Mouse (Mus musculus) hindbrain, embryonic 11.5 days (tissue): ENCODE measurements around the gene Cnnm2. TPM values are rescaled to one million over a fixed set of nuclear protein-coding genes. Genes with fewer than 3 reads are reported as not detected.
A peak's percentile ranks its signal among the peaks of the same experiment; 100 is the strongest.

ENCODE experiments used
- ATAC-seq: fragments of 200-750 bp; cut with Nextera tagmentation; 2 replicates; pipeline ENCODE4 v1.8.0; 2017; ENCODE audit warnings: mild to moderate bottlenecking, moderate TSS enrichment, moderate library complexity; ENCODE audit not compliant: low FRiP score
- DNase-seq: peaks from one replicate; pipeline ENCODE4 v3.0.0-alpha.2; 2015; ENCODE audit warnings: low spot score
- H3K27ac ChIP-seq: fragments of 300-500 bp; sonication (generic); 2 replicates; pipeline ENCODE4 v1.5.1; 2014; ENCODE audit warnings: mild to moderate bottlenecking, low read depth, low read length
- H3K27me3 ChIP-seq: fragments of 300-500 bp; sonication (generic); 2 replicates; pipeline ENCODE4 v1.6.1; 2014; ENCODE audit warnings: mild to moderate bottlenecking, low read length, moderate library complexity, mixed read lengths; ENCODE audit not compliant: control insufficient read depth, insufficient read depth
- H3K36me3 ChIP-seq: fragments of 300-500 bp; sonication (generic); 2 replicates; pipeline ENCODE4 v1.6.1; 2014; ENCODE audit warnings: mild to moderate bottlenecking, low read length, moderate library complexity, mixed read lengths; ENCODE audit not compliant: control insufficient read depth, insufficient read depth
- H3K4me1 ChIP-seq: fragments of 300-500 bp; sonication (generic); replicated peaks from 2 replicates; pipeline ENCODE4 v1.6.1; 2014; ENCODE audit warnings: low read length, mixed read lengths; ENCODE audit not compliant: control insufficient read depth, insufficient read depth
- H3K4me2 ChIP-seq: fragments of 300-500 bp; sonication (generic); replicated peaks from 2 replicates; pipeline ENCODE4 v1.6.1; 2014; ENCODE audit warnings: mild to moderate bottlenecking, low read depth, low read length
- H3K4me3 ChIP-seq: fragments of 300-500 bp; sonication (generic); 2 replicates; pipeline ENCODE4 v1.5.1; 2014; ENCODE audit warnings: low read depth, low read length
- H3K9ac ChIP-seq: fragments of 300-500 bp; sonication (generic); 2 replicates; pipeline ENCODE4 v1.6.1; 2014; ENCODE audit warnings: low read depth, low read length
- H3K9me3 ChIP-seq: fragments of 300-500 bp; sonication (generic); 2 replicates; pipeline ENCODE4 v1.6.1; 2016; ENCODE audit warnings: low read length; ENCODE audit not compliant: control insufficient read depth
- WGBS: fragments of 180-500 bp; shearing (Covaris S2); extraction: QIAGEN DNeasy Blood & Tissue Kit; methylation state at CpG from one replicate; pipeline ENCODE4 v1.1.7; 2014; 5-methylcytosine and 5-hydroxymethylcytosine counted together
- polyA plus RNA-seq: library from polyadenylated mRNA; unstranded; fragments of >200 nt; fragmentation: Nextera tagmentation; extraction: Ambion mirVana; gene quantifications from 2 replicates; pipeline ENCODE4 v1.2.1, GENCODE M21; 2014

Gene Cnnm2
- polyA plus RNA-seq, 1 experiment from 2014 or later = 4.6 TPM

DNA sequence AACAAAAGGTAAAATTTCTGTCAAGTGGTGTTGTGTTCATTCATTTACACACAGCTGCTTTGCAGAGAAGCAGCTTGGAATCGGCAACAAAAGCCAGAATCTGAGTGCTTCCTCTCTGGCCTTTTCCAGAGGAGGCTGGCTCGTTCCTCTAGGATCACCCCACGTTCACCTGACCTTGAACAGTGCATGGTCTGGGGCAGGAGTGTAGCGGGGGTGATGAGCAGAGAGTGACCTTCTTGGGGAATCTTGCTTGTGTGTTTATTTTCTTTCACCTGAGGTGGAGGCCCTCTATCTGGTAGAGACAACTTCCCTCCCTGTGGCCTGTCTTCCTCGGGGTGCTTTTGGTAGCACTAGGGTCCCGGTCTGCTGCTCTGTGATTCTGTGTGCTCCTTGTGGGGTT is 94.8 kb downstream of the Cnnm2 start:
- H3K27ac ChIP-seq = 0 out of 2 replicates have a peak overlapping the region, but pooled peaks have one; percentile 47
- H3K4me2 ChIP-seq = 0 out of 2 replicates have a peak overlapping the region, but pooled peaks have one; percentile 3
- WGBS = 57% methylated on average over 6 of the region's 6 CpGs
- ATAC-seq = no peak
- H3K27me3 ChIP-seq = no peaks in the 10 kb centered on the region
- no peak overlapping the region for H3K9ac ChIP-seq
- no peak for DNase-seq
- 0 out of 2 replicates have a peak, but pooled peaks cover 2% of the 10 kb centered on the region for H3K4me1 ChIP-seq
- H3K9me3 ChIP-seq = no peaks in the 10 kb centered on the region
- no peaks in the 10 kb centered on the region for H3K36me3 ChIP-seq
- H3K4me3 ChIP-seq = no peak overlapping the region

DNA sequence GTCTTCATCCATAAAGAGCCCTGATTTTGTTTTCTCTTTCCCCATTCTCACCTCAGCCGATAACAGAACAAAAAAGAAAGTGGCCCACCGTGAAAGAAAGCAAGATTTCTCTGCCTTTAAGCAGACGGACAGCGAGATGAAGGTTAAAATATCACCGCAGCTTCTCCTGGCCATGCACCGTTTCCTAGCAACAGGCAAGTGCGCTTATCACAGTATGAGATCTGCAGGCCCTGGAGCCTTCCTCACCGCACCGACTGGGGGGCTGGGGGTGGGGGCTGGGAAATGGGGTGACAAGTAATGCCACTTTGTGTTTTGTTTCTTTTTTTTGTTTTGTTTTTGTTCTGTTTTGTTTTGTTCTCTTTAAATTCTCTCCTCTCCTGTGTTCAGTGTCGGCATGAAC is 95.4 kb downstream of the Cnnm2 start:
- WGBS = 22% methylated on average over 10 of the region's 10 CpGs
- ATAC-seq (no peak), DNase-seq (peak; percentile 23)
- 0 out of 2 replicates have a peak, but pooled peaks cover 2% of the 10 kb centered on the region for H3K4me1 ChIP-seq
- H3K36me3 ChIP-seq = no peaks in the 10 kb centered on the region
- H3K4me2 ChIP-seq = no peak overlapping the region
- no peaks in the 10 kb centered on the region for H3K9me3 ChIP-seq
- H3K27ac ChIP-seq = no peak overlapping the region
- no peaks in the 10 kb centered on the region for H3K27me3 ChIP-seq
- no peak overlapping the region for H3K4me3 ChIP-seq
- no peak overlapping the region for H3K9ac ChIP-seq

DNA sequence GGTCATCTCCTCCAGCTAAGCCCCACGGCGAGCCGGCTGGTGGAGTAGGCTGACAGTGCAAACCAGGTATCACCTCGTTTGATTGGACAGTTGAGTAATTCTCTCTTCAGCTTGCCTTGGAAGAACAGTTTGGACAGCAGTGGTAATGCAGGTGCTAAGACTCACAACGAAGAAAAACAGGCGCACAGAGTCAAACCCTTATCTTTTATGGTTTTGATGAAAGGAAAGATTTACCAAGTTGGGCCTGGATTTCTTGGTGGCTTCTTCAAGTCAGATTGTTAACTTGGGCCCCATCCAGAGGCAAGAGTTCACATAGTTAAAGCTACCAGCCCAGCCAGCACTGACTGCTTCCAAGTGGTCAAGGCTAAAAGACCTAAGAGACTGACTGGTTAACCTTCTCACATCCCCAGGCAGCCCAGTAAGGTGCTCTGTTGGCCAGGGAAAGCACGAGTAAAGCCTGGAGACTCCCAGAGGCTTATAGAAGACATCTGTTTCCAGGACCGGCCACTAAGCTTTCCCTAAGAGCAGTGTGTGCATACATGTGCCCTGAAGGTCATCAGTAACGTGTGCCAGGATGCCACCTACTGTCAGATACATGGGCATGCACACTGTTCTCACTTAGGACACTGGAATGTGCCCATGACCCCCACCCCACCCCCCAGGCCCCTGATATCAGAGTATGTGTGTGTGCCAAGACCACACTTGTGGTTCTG is 96.0 kb downstream of the Cnnm2 start:
- no peak overlapping the region for H3K9ac ChIP-seq
- ATAC-seq (no peak), DNase-seq (no peak)
- H3K27ac ChIP-seq = no peak overlapping the region
- no peaks in the 10 kb centered on the region for H3K27me3 ChIP-seq
- no peaks in the 10 kb centered on the region for H3K9me3 ChIP-seq
- H3K4me1 ChIP-seq = 0 out of 2 replicates have a peak, but pooled peaks cover 2% of the 10 kb centered on the region
- no peak overlapping the region for H3K4me2 ChIP-seq
- WGBS = 65% methylated on average over 9 of the region's 9 CpGs
- H3K36me3 ChIP-seq = no peaks in the 10 kb centered on the region
- H3K4me3 ChIP-seq = no peak overlapping the region

DNA sequence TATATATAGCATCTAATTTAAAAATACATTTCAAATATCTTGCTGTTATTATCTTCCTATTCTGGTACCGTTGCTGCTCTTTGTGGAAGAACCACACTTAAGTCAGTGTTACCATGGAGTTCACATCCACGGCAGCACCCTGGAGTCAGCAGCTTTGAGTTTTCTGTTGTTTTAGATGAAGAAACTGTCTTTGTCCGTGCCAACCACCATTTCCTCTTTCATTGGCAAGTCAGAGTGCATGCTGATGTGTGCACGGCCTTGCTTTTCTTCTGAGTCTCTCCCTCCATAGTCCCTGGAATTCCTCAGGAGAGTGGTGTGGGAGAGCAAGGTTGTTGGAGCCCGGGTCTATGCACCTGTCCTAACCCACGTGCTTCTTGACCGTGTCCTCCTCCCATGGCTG is 96.8 kb downstream of the Cnnm2 start:
- no peak overlapping the region for H3K4me3 ChIP-seq
- no peak overlapping the region for H3K27ac ChIP-seq
- no peak for DNase-seq
- 0 out of 2 replicates have a peak, but pooled peaks cover 2% of the 10 kb centered on the region for H3K4me1 ChIP-seq
- no peak for ATAC-seq
- no peaks in the 10 kb centered on the region for H3K9me3 ChIP-seq
- no peaks in the 10 kb centered on the region for H3K36me3 ChIP-seq
- H3K27me3 ChIP-seq = no peaks in the 10 kb centered on the region
- H3K4me2 ChIP-seq = no peak overlapping the region
- no peak overlapping the region for H3K9ac ChIP-seq
- WGBS = 86% methylated on average over 7 of the region's 7 CpGs

DNA sequence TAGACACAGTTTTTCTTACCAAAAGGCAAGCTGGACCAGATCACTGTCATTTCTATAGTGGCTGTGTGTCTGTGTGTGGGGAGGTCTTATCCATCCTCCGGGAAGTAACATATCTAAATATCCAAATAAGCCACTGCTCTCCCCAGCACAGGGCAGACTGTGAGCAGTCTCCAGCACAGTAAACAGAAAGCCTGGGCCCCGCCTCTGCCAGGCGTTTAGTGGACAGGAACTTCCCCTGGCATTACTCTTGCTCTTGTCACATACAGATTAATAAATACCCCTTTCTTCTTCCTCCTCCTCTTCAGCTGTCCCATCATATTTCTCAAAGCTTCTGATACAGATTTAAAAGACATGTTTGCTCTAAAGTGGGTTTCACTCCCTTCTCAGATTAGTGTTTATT is 101.2 kb downstream of the Cnnm2 start:
- Histone ChIP-seq H3K4me1 (no peaks in the 10 kb centered on the region), H3K27ac (no peak overlapping the region), H3K27me3 (no peaks in the 10 kb centered on the region), H3K9ac (no peak overlapping the region), H3K4me2 (no peak overlapping the region), H3K4me3 (no peak overlapping the region), H3K9me3 (no peaks in the 10 kb centered on the region), H3K36me3 (no peaks in the 10 kb centered on the region)
- DNase-seq = no peak
- 61% methylated on average over 3 of the region's 3 CpGs for WGBS
- no peak for ATAC-seq

DNA sequence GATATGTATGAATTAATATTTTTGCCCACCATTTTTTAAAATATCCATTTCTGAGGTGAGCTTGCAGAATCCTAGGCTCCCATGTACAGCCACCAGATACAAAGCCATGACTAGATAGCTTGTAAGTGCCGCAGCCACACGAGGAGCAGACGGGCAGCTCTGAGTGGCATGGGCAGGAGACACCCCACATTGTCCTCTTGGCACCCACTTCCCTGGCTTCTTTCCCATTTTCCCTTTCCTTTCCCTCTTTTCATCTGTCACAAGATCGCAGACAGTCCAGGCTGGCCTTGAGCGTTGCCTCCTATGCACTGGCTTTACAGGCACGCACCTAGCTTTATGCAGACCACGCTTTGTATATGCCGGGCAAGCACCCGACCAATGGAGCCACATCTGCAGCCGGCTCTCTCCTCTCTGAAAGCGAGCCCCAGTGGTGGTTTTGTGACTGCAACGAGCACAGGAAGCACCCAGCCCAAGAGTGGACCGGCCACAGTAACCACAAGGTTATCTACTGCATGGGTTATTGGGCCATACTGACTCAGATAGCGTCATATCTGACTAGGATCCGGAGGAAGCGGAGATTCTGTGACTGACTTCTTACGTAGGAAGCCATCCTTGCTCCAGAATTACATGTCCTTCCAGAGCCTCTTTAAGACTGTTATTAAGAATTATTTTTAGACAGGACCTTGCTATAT is 102.0 kb downstream of the Cnnm2 start:
- Histone ChIP-seq H3K27ac (no peak overlapping the region), H3K27me3 (no peaks in the 10 kb centered on the region), H3K4me3 (no peak overlapping the region), H3K9ac (no peak overlapping the region), H3K4me1 (no peaks in the 10 kb centered on the region), H3K4me2 (no peak overlapping the region), H3K36me3 (no peaks in the 10 kb centered on the region), H3K9me3 (no peaks in the 10 kb centered on the region)
- 88% methylated on average over 17 of the region's 17 CpGs for WGBS
- DNase-seq (no peak), ATAC-seq (no peak)

DNA sequence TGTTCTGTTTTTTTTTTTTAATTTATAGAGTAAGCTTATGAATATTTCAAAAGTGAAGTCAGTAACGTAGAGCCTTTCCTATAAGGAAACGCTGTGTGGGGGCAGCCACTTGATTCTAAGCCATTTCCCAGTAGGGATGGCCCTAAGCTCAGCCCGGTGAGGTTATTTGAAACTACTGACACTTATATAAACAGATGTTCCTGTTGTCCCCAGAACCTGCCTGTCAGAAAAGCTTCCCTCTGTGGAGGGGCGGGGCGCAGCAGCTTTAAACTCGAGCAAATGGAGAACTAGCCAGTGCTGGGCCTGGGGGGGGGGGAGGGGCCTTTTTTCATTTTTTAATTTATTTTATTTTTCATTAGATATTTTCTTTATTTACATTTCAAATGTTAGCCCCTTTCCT is 102.7 kb downstream of the Cnnm2 start:
- no peaks in the 10 kb centered on the region for H3K27me3 ChIP-seq

DNA sequence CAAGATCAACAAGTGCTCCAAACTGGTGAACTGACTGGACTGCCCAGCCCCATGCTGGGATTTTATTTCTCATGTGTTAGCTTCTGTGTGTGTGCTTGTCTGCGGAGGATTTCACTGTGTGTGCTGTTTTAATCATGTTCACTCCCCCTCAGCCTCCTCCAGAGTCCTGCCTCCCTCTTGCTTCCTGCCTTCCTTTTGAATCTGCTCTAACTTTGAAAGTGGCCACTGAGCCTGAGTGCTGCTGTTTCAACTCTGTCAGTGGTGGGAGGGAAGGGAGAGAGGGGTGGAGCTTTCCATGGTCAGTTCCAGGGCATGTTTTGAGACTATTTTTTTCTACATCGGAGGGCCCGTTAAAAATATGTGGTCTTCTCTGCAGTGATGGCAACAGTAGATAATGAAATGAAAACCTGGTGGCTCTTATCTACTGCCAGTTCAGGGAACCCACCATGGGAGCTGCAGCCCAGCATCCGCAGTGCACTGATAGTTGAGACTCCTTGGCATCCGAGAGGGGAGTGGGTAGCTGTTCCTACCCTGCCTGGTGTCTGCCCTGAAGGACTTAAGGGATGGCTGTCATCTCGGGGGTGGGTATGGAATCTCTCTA is 103.4 kb downstream of the Cnnm2 start:
- H3K4me2 ChIP-seq = no peak overlapping the region
- no peaks in the 10 kb centered on the region for H3K4me1 ChIP-seq
- H3K36me3 ChIP-seq = no peaks in the 10 kb centered on the region
- ATAC-seq (no peak), DNase-seq (no peak)
- H3K9ac ChIP-seq = no peak overlapping the region
- WGBS = 71% methylated on average over 6 of the region's 6 CpGs
- H3K27me3 ChIP-seq = no peaks in the 10 kb centered on the region
- no peaks in the 10 kb centered on the region for H3K9me3 ChIP-seq
- no peak overlapping the region for H3K27ac ChIP-seq
- no peak overlapping the region for H3K4me3 ChIP-seq

More for the DNA sequence above, 102.7 kb downstream of the Cnnm2 start:
- Histone ChIP-seq H3K36me3 (no peaks in the 10 kb centered on the region), H3K9ac (no peak overlapping the region), H3K4me3 (no peak overlapping the region), H3K9me3 (no peaks in the 10 kb centered on the region), H3K27ac (no peak overlapping the region), H3K4me2 (no peak overlapping the region), H3K4me1 (no peaks in the 10 kb centered on the region)
- 56% methylated on average over 6 of the region's 6 CpGs for WGBS
- DNase-seq (no peak), ATAC-seq (no peak)
